Mouse (Mus musculus) stomach, postnatal 0 days (tissue): ENCODE results near the gene Lifr.

Experiments used
- CTCF ChIP-seq: IDR thresholded peaks from 2 replicates; pipeline ENCODE4 v1.5.1; 2016; ENCODE audit warnings: antibody characterized with exemption, low read depth, mild to moderate bottlenecking, moderate library complexity
- EP300 ChIP-seq: optimal IDR thresholded peaks from 2 replicates; pipeline ENCODE3; 2016; ENCODE audit warnings: antibody characterized with exemption

- TF ChIP-seq CTCF (no peak), EP300 (no peak)
Observed at GRCm38 (mm10) chr15:7090211-7090765, at the start of gene Lifr.
